Mouse (Mus musculus) neural tube, embryonic 10.5 days (tissue): ENCODE measurements at regions not wholly inside any gene's neighbourhood (a gene's known extent, or its start where the extent isn't known, plus 50 kb on each side); places are given as distances from the start of the nearest gene placed in this dataset.
A peak's percentile ranks its signal among the peaks of the same experiment; 100 is the strongest.

Experiments used
- DNase-seq: peaks from one replicate; pipeline ENCODE4 v3.0.0-alpha.2; 2017; ENCODE audit warnings: low spot score; ENCODE audit errors: extremely low spot score

GRCm38 (mm10) chr9:12692329-12692728, 553.3 kb downstream of the Jrkl start:
- peak; percentile 14 for DNase-seq

DNA sequence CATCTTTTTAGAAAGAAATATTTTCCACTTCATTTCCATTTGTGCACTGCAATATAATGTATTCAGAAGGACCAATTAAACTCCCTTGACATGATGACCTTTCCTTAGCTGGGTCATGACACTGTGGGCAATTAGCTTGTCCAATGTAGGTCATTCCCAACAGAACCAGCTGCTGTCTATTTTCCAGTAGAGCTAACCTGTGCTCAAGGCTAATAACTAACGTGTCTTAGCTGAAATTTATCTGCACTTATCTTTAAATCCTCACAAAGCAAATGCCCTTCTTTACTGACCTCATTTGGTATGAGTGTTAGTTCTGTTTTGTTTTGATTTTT, 554.7 kb downstream of the Jrkl start:
- no peak for DNase-seq

GRCm38 (mm10) chr9:12690182-12690947, 555.3 kb downstream of the Jrkl start:
- no peak for DNase-seq
